Mouse (Mus musculus): ENCODE data around the gene Arsg.

Gene Arsg

DNA sequence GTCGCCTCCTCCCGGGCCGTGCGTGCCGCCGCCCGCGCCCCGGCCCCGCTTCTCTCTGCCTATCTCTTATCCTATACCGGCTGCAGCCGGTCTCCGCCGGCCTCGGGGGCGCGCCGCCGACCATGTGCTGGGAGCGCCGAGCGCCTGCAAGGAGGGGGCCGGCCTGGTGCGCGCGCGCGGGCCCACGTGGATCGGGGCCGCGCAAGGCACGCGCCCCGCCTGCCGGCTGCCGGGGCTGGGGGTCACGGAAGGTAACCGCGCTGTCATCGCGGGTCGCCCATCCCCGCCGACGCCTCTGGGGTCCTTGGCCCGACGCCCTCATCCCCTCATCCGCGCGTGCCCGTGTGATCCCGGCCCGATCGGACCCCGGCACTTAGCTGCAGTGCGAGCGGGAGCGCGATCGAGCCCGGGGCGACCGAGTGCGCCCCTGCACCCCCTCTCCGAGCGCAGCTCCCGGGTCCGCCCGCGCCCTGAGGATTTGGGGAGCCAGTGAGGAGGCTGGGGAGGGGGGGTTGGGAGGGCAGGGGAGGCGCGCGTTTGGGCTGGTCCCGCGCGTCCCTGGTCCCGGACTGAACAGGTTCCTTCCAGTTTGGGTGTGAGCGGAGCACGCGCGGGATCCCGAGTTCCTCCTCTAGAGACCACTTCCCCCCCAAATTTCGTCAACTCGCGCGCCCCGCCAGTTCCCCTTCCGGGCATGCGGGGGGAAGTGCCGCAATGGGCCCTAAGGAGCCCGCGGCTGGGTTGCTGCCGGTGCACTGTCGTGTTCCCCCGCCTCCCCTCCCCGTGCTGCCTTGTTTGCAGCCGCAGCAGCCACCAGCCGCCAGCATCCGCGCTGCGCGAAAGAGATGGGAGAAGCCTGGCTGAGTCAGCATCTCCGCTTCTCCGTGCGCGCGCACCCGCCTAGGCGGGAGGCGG is at the start of gene Arsg, which contains the start of gene Slc16a6:
Gene Arsg, plus strand, starts transcription at position 204 of the 915 bp plus-strand sequence.
Gene Slc16a6, minus strand, starts transcription at position 428 of the 915 bp plus-strand sequence.
- peak; percentile 83 to 86 for DNase-seq (ENCODE audit: low spot score in 2 of 2)

DNA sequence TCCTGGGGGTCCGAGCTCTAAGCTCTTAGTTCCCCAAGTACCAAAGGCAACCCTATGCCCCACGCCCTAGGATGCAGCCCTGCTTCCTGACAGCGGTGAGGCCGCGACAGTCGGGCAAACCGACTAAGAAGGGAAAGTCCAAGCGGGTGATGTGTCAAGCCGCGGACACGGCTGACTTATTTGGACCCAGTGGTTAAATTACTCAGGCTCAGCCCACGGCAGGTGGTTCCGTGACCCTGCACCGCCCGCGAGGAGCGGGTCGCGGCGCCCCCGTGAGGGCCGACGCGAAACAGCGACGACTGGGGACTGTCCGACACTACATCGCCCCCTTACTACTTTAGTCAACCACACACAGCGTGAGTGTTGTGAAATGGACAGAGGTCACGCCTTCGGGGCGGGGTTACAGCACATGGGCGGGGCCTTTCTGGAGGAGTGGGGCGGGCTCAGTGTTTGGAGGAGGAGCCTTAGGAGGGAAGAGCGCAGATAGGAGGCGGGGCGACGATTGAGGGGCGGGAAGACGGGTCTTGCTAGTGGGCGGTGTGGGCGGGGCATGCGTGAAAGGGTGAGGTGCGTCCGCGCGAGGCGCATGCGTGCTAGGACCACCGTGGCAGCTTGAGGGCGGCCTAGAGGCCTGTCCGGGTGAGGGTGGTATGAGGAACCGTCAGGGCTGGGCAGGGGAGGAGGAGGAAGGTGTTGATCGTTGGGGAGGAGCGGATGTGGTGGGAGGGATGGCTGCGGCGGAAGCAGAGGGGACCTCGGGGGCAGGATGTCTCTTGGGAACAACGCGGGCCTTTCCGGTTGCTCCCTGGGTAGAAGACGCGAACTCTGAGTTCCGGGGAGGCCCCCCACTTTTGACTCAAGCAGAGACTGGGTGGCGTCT is 47.5 kb upstream of the Arsg start, which contains the start of gene Amz2:
Gene Amz2, plus strand, starts transcription at position 555 of the 880 bp plus-strand sequence.
- peak; percentile 96 to 97 for DNase-seq (ENCODE audit: low spot score in 2 of 2)

DNA sequence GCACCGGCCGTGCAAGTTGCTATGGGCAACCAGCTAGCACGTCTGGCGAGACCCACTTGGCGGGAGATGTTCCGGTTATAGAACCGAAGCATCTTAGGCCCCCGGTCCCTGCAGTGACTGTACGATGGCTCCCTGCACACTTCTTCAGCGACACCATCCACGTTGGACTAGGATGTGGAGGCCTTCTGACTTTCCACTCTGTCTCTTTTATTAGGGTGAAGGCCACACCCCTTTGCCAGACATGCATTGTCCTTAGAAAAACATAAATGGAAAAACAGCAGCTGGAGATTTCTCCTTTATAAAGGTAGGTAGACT is 46.9 kb upstream of the Arsg start:
- no peak for DNase-seq (ENCODE audit: low spot score in 2 of 2)

GRCm38 (mm10) chr11:109427353-109427752 is 45.8 kb upstream of the Arsg start:
- DNase-seq (ENCODE audit: low spot score in 2 of 2) = no peak

GRCm38 (mm10) chr11:109434233-109434798 is 38.9 kb upstream of the Arsg start:
- DNase-seq (ENCODE audit: low spot score in 2 of 2) = no peak

DNA sequence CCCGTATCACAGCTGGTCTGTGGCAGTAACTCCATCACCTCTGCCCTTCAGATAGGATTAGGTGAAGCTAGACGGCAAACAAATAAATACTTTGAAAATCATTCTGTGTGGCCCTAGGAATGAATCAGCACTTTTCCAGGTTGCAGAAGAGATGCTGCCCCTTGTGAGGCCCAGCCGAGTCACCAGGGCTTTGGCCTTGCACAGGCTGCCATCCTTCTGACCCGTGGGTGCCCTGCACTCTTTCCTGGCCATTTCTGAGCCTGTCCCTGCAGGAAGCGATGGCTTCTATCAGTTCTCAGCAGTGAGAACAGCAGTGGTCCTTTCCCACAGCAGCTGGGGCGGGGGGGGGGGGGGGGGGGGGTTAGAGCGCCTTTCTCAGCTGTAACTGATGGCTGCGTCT is 36.3 kb upstream of the Arsg start:
- no peak for DNase-seq (ENCODE audit: low spot score in 2 of 2)

DNA sequence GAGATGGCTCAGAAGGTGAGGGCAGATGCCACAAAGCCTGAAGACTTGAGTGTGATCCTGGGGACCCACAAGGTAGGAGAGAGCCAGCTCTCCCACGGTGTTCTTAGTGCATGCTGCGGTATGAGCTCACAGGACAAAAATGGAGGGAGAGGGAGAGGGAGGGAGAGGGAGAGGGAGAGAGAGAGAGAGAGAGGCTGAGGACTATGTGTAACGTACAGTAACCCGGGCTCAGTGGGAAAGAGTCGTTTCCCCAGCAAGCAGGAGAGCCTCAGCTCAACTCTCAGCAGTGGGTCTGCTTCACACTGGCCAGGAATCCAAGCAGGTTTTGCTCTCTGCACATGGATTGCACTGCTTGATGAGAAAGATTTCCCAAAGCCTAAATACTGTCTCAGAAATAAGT is 34.0 kb upstream of the Arsg start:
- DNase-seq (ENCODE audit: low spot score in 2 of 2) = no peak

DNA sequence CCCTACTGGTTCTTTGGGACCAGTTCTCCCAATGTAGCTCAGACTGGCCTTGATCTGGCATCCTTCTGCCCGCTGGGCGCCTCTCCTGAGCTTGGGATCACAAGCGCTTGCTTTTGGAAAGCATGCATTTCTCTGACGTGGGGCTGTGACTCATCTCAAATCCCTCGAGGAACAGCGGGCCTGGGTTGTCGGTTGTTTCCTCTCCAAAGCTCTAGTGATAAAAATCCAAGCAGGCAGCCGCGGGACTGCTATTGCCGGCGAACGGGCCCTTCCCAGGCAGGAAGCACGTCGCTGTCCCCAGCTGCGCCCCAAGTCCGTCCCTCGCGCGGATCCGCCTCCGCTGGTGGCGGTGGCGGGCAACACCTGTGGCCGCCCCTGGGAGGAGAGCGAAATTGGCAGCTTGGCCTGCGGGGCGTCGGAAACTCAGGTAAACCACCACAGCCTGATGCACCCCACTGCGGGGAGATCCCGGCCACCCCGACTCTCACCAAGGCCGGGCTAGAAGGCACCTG is 33.3 kb upstream of the Arsg start:
- peak; percentile 55 to 58 for DNase-seq (ENCODE audit: low spot score in 2 of 2)

DNA sequence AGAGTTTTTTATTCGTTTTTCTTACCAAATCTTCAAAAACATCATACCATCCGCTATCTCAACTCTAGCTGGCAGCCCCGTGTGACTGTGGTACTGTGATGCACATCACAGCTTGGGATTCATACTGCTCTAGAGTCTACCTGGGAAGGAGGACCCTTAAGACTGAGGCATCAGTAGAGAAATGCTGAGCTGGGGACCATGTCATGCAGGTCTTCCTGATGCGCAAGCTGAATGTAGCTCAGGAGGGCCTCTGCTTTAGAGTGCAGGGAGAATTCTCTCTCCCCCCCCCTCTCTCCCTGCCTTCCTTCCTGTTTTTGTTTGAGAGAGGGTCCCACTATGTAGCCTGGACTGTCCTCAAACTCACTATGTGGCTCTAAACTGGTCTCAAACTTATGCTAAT is 32.5 kb upstream of the Arsg start:
- DNase-seq (ENCODE audit: low spot score in 2 of 2) = no peak

DNA sequence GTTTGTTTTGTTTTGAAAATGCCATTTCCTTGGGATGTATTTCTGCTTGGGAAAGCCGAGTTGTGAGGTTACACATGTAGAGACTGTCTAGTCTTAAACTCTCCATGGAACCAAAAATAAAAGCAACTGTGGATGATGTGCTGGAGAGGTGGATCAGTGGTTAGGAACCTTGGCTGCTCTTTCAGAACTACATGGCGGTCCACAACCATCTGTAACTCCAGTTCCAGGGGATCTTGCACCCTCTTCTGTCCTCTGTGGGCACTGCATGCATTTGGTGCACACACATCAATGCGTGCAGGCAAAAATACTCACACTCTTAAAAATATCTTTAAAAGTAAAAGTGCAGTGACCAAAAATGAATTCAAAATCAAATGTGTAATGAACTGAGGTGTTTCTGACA is 32.1 kb upstream of the Arsg start:
- DNase-seq (ENCODE audit: low spot score in 2 of 2) = no peak

GRCm38 (mm10) chr11:109442166-109442730 is 30.9 kb upstream of the Arsg start:
- no peak for DNase-seq (ENCODE audit: low spot score in 2 of 2)

- DNase-seq (ENCODE audit: low spot score in 2 of 2) = no peak
Measured at GRCm38 (mm10) chr11:109443468-109444263, 29.5 kb upstream of the Arsg start.

- no peak for DNase-seq (ENCODE audit: low spot score in 2 of 2)
Measured at GRCm38 (mm10) chr11:109444600-109444999, 28.6 kb upstream of the Arsg start.

- DNase-seq (ENCODE audit: low spot score in 2 of 2) = peak in 1 of 2 experiments; percentile 27
Measured at GRCm38 (mm10) chr11:109445438-109446035, 27.6 kb upstream of the Arsg start.

DNA sequence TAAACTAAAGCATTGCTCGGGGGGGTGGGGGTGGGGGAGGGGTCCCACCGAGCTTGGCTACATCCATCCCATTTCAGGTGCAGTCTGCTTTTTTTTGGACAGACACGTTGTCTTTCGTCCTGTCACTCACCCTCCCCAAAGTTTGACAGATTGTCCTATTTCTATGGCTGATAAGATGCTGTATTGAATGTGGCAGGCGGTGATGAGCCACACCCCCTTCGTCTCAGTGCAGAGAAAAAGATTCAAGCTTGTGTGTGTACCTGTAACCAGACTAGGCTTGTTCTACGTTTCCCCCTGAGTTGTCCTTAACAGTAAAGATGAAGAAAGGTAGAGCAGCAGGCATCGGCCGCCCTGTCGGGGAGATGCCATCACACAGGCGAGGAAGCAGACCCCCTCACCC is 22.0 kb upstream of the Arsg start:
- DNase-seq (ENCODE audit: low spot score in 2 of 2) = no peak

- no peak for DNase-seq (ENCODE audit: low spot score in 2 of 2)
Measured at GRCm38 (mm10) chr11:109456261-109456660, 16.9 kb upstream of the Arsg start.

DNA sequence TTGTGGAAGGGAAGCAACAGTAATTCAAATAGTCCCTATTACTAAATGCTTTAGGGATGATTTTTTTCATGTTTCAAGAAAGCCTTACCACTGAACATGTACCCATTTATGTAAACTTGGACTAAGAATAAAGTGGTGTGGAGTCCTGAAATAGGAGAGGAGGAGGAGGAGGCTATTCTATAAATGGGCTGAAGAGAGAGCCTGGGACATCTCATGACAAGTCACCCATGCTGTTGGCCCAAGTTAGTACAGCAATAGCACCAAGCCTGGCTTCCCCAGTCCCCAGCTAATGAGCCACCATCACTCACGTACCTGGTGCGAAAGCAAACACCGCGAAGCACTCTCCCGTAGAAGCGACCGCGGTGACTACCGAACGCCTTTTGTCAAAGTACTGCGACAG is 15.0 kb upstream of the Arsg start:
- peak in 1 of 2 experiments; percentile 43 for DNase-seq (ENCODE audit: low spot score in 2 of 2)

GRCm38 (mm10) chr11:109460586-109460985 is 12.6 kb upstream of the Arsg start:
- DNase-seq (ENCODE audit: low spot score in 2 of 2) = no peak

DNA sequence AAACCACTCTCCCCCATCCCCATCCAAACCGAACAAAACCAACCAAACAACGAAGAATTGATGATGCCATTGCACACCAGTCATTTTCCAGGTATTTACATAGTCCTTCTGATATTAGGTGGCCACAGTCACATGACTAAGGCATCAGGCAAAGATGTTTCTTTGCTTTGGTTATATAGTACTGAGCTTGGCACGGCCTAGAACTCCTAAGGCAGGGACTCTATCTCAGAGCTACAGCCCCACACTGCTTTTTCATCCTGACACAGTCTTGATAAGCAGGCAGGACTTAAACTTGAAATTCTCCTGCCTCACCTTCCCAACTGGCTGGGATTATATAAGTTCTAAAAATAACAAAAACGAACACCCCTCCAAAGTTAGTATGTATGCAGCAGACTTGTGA is 8.1 kb upstream of the Arsg start:
- no peak for DNase-seq (ENCODE audit: low spot score in 2 of 2)

- no peak for DNase-seq (ENCODE audit: low spot score in 2 of 2)
Measured at GRCm38 (mm10) chr11:109466987-109467386, 6.2 kb upstream of the Arsg start.
